Mouse (Mus musculus): ENCODE results near the gene Fam129a. TPM values are rescaled to one million over a fixed set of nuclear protein-coding genes. Genes with fewer than 3 reads are reported as not detected.
"Not testable (repeated sequence)": the region's sequence is repeated elsewhere in the genome, so short reads cannot be mapped to it uniquely, and the experiment has no call there.

The Fam129a gene
- total RNA-seq, 2 experiments from 2014 or later, result 2.6 to 5.3 TPM

GRCm38 (mm10) chr1:151583457-151584181, 12.6 kb downstream of the Fam129a start:
- no peak for DNase-seq
- intact Hi-C loops (cut with DNase I), result no loop called here

GRCm38 (mm10) chr1:151584182-151584471, 13.1 kb downstream of the Fam129a start:
- intact Hi-C loops (cut with DNase I), result no loop called here
- no peak for DNase-seq

GRCm38 (mm10) chr1:151584565-151585216, 13.7 kb downstream of the Fam129a start:
- intact Hi-C loops (cut with DNase I), result no loop called here
- DNase-seq, result no peak

- DNase-seq, result no peak
- intact Hi-C loops (cut with DNase I), result no loop called here
These were observed 14.7 kb downstream of the Fam129a start for GRCm38 (mm10) chr1:151585647-151586046.

- DNase-seq, result no peak
- intact Hi-C loops (cut with DNase I), result no loop called here
These were observed 21.4 kb downstream of the Fam129a start for GRCm38 (mm10) chr1:151592085-151593017.

GRCm38 (mm10) chr1:151594906-151595305, 23.9 kb downstream of the Fam129a start:
- intact Hi-C loops (cut with DNase I), result no loop called here
- no peak for DNase-seq

- intact Hi-C loops (cut with DNase I), result no loop called here
- no peak for DNase-seq
These were observed 24.8 kb downstream of the Fam129a start for GRCm38 (mm10) chr1:151595600-151596299.

- intact Hi-C loops (cut with DNase I), result no loop called here
- DNase-seq, result no peak
These were observed 25.6 kb downstream of the Fam129a start for GRCm38 (mm10) chr1:151596562-151596961.

- intact Hi-C loops (cut with DNase I), result no loop called here
- no peak for DNase-seq
These were observed 26.8 kb downstream of the Fam129a start for GRCm38 (mm10) chr1:151597677-151598297.

- intact Hi-C loops (cut with DNase I), result no loop called here
These were observed 27.9 kb downstream of the Fam129a start for GRCm38 (mm10) chr1:151598876-151599275.

GRCm38 (mm10) chr1:151604328-151604727, 33.3 kb downstream of the Fam129a start:
- no peak for DNase-seq
- intact Hi-C loops (cut with DNase I), result no loop called here

More at GRCm38 (mm10) chr1:151598876-151599275, 27.9 kb downstream of the Fam129a start:
- no peak for DNase-seq

GRCm38 (mm10) chr1:151607957-151608356, 37.0 kb downstream of the Fam129a start:
- DNase-seq; intact Hi-C loops (cut with DNase I): not testable (repeated sequence)

GRCm38 (mm10) chr1:151610621-151611020, 39.6 kb downstream of the Fam129a start:
- intact Hi-C loops (cut with DNase I), result no loop called here
- DNase-seq, result no peak

- no peak for DNase-seq
- intact Hi-C loops (cut with DNase I), result no loop called here
These were observed 43.4 kb downstream of the Fam129a start for GRCm38 (mm10) chr1:151614320-151614935.

GRCm38 (mm10) chr1:151615625-151616024, 44.6 kb downstream of the Fam129a start:
- intact Hi-C loops (cut with DNase I), result no loop called here
- DNase-seq, result no peak

GRCm38 (mm10) chr1:151616555-151617205, 45.7 kb downstream of the Fam129a start:
- DNase-seq, result no peak
- intact Hi-C loops (cut with DNase I), result no loop called here

- DNase-seq, result no peak
- intact Hi-C loops (cut with DNase I), result no loop called here
These were observed 47.3 kb downstream of the Fam129a start for GRCm38 (mm10) chr1:151618251-151618650.

- intact Hi-C loops (cut with DNase I), result no loop called here
- DNase-seq, result no peak
These were observed 48.3 kb downstream of the Fam129a start for GRCm38 (mm10) chr1:151619281-151619711.

- intact Hi-C loops (cut with DNase I), result no loop called here
- no peak for DNase-seq
These were observed 49.7 kb downstream of the Fam129a start for GRCm38 (mm10) chr1:151620730-151621129.
